Mouse (Mus musculus) E14TG2a.4 (cell line): ENCODE results near the gene Vrk3.

Experiments used
- CTCF ChIP-seq: conservative IDR thresholded peaks from 2 replicates; pipeline ENCODE4 v1.5.1; 2014; ENCODE audit warnings: low read length
- POU5F1 ChIP-seq: IDR thresholded peaks from 2 replicates; pipeline ENCODE4 v1.6.1; 2014; ENCODE audit warnings: low read length, borderline replicate concordance

DNA sequence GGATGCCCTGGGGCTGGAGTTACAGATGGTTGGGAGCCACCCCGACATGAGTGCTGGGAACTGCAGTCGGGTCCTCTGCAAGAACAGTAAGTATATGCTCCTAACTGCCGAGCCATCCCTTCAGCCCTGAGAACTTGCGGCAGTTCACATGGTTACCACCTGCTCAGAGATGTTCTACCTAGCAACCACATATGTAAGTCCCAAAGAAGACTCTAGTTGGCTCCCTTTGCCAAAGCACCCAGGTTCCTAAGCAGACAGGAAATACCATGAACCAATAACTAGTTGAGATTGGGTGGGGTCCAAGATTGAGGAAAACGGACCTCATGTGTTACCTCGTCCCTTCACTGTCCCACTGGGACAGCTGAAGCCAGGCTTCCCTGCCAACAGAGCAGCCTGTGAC lies 21.9 kb upstream of the Vrk3 start:
- TF ChIP-seq CTCF: no peak
- no peak for TF ChIP-seq POU5F1
